17 mouse cellular contexts compared by ENCODE assay signal in genomic region chr5:32071824-32072223, GRCm38 (mm10).
"Had no signal": no experiment of that assay in that cellular context is flagged by ENCODE, and none has a peak within 500 bp of the region (broad histone marks: within the 10 kb centered on the region; RNA-seq: fewer than 3 reads in every experiment).

No protein-coding gene starts in this region.

- H3K27me3 ChIP-seq: kidney, embryonic 15.5 days; liver, embryonic 15.5 days; megakaryocyte, embryonic 14.5 days; midbrain, embryonic 12.5 days; neural tube, embryonic 15.5 days had no signal

- H3K9ac ChIP-seq: kidney, embryonic 15.5 days; liver, embryonic 15.5 days; midbrain, embryonic 12.5 days; neural tube, embryonic 15.5 days had no signal

- H3K4me1 ChIP-seq: liver, embryonic 15.5 days; midbrain, embryonic 12.5 days; neural tube, embryonic 15.5 days had no signal

- ATAC-seq: intestine, embryonic 16.5 days; midbrain, embryonic 16.5 days had no signal

- H3K9me3 ChIP-seq: kidney, embryonic 15.5 days; liver, embryonic 15.5 days; megakaryocyte, embryonic 14.5 days; midbrain, embryonic 12.5 days; neural tube, embryonic 15.5 days had no signal

- DNase-seq: kidney, adult 2 months; kidney, postnatal 14 days; lung, adult 2 months; lung, postnatal 10 days; right cerebral cortex, adult 18-20 months; thymus, adult 2 months; thymus, postnatal 25 days had no signal

- H3K27ac ChIP-seq: kidney, embryonic 15.5 days; left cerebral cortex, adult 2 months; liver, embryonic 15.5 days; macrophage; midbrain, embryonic 12.5 days; neural tube, embryonic 15.5 days had no signal

- H3K4me3 ChIP-seq: kidney, embryonic 15.5 days; left cerebral cortex, adult 2 months; liver, embryonic 15.5 days; megakaryocyte, embryonic 14.5 days; midbrain, embryonic 12.5 days; neural tube, embryonic 15.5 days had no signal

- H3K4me2 ChIP-seq: kidney, embryonic 15.5 days; liver, embryonic 11.5 days; liver, embryonic 15.5 days; midbrain, embryonic 12.5 days; neural tube, embryonic 15.5 days had no signal

- H3K36me3 ChIP-seq: kidney, embryonic 15.5 days; liver, embryonic 15.5 days; midbrain, embryonic 12.5 days; neural tube, embryonic 15.5 days had no signal
